Mouse (Mus musculus) thymus, adult 18-20 months (tissue): ENCODE data around the gene Oxgr1.

ENCODE experiments used
- DNase-seq, 2 experiments: peaks; one replicate each; pipeline ENCODE4 v3.0.0; 2022; ENCODE audit warnings: mixed read lengths in 2 of 2

The Oxgr1 gene

GRCm38 (mm10) chr14:119980698-119981235, 61.5 kb downstream of the Oxgr1 start:
- DNase-seq: no peak
